ENCODE assay signal across 8 mouse cellular contexts in the genomic region with DNA sequence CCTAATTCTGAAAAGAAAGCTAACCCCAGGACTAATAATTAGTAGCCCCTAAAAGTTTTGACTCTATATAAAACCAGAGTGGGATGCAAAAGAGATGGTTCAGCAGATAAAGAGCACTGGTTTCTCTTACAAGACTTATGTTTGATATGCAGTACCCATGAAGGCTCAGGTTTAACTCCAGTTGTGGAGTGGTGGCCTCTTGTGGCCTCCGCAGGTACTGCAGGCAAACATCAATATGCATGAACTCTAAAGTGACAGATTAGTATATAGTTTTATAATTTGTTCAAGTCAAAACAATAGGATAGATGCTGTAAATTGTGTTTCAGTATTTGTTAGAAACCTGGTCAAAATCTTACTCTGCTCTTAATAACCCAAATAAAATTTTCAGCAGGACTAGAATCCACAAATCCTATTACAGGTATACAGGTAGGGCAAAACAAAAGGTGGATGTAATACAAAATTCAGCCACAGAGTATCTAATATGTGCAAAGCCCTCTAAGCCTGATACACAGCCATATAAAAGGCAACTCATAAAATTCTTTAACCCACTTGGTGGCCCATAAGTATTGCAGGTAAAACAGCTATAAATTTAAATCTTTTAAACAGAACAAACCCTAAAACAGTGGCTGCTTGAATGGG. TPM values are rescaled to one million over a fixed set of nuclear protein-coding genes. Genes with fewer than 3 reads are reported as not detected.
DNase-seq lines count a peak whose midpoint lies in the region; ATAC-seq and TF ChIP-seq lines count a peak whose summit lies in the region.

No protein-coding gene starts in this region.

- H3K27me3 ChIP-seq in E14TG2a.4 (ENCODE audit: insufficient read depth, low read length), result no peaks in the 10 kb centered on the region
- H3K27me3 ChIP-seq in forebrain, embryonic 15.5 days, result no peaks in the 10 kb centered on the region

- peak; percentile 59 to 90 for DNase-seq in adrenal gland, adult (ENCODE audit: inconsistent age in 2 of 2, low spot score in 1 of 2)
- DNase-seq in adrenal gland, adult 8-10 months, result no peak
- peak; percentile 71 for DNase-seq in c-Kit-positive CD71-positive TER-119-positive erythroid progenitor cells, embryonic 14.5 days (ENCODE audit: low spot score)
- DNase-seq in kidney, postnatal 10 days, result peak; percentile 86
- DNase-seq in lung, adult 2 months, result peak; percentile 65
- peak; percentile 71 for DNase-seq in retina, postnatal 1 day

- H3K9me3 ChIP-seq in E14TG2a.4 (ENCODE audit: low read length), result no peaks in the 10 kb centered on the region
- H3K9me3 ChIP-seq in forebrain, embryonic 15.5 days, result no peaks in the 10 kb centered on the region

- H3K36me3 ChIP-seq in E14TG2a.4 (ENCODE audit: insufficient read depth, low read length), result peaks cover 99% of the 10 kb centered on the region
- peaks cover 62% of the 10 kb centered on the region for H3K36me3 ChIP-seq in forebrain, embryonic 15.5 days

- peak; percentile 91 for TF ChIP-seq CTCF in E14TG2a.4 (conservative IDR thresholded peaks at IDR 0.05; ENCODE audit: low read length)
- peak; percentile 84 for TF ChIP-seq CTCF in lung, adult 2 months (IDR thresholded peaks at IDR 0.05; ENCODE audit: insufficient read depth, low read length)

- 0 out of 2 replicates have a peak overlapping the region, but pooled peaks have one; percentile 10 for H3K4me3 ChIP-seq in E14TG2a.4 (replicated peaks; ENCODE audit: low read length)
- H3K4me3 ChIP-seq in forebrain, embryonic 15.5 days, result no peak overlapping the region
- H3K4me3 ChIP-seq in lung, adult 2 months (replicated peaks; ENCODE audit: extremely low read depth, low read depth, low read length), result no peak overlapping the region

- no peak overlapping the region for H3K27ac ChIP-seq in forebrain, embryonic 15.5 days (replicated peaks)

- peak; percentile 38; the same call in 1 of the 2 replicates for ATAC-seq in forebrain, embryonic 15.5 days (replicated peaks)

- H3K4me1 ChIP-seq in E14TG2a.4 (replicated peaks; ENCODE audit: low read depth, low read length), result peaks cover 79% of the 10 kb centered on the region
- peaks cover 27% of the 10 kb centered on the region for H3K4me1 ChIP-seq in forebrain, embryonic 15.5 days
- H3K4me1 ChIP-seq in lung, adult 2 months (ENCODE audit: control insufficient read depth, insufficient read depth, low read length), result peaks cover 8% of the 10 kb centered on the region

- H3K4me2 ChIP-seq in forebrain, embryonic 15.5 days (replicated peaks), result no peak overlapping the region

- 44% methylated on average over 1 of the region's 1 CpGs for WGBS in forebrain, embryonic 15.5 days
- 38% methylated on average over 1 of the region's 1 CpGs for WGBS in lung, adult 2 months

- H3K9ac ChIP-seq in forebrain, embryonic 15.5 days (replicated peaks), result no peak overlapping the region

- TF ChIP-seq POLR2A in lung, adult 2 months (IDR thresholded peaks at IDR 0.05; ENCODE audit: borderline replicate concordance, extremely low read depth, low read depth, low read length), result no peak

RNA-seq across cellular contexts. Expression of a gene that starts 7.0 kb away (rescaled TPM):
- total RNA-seq in adrenal gland, adult 8-10 months (2022), result 100 to 1,000 TPM in 2 of 4 experiments, 10 to 100 TPM in 2; 95.2 to 124 (median 108) TPM
- polyA plus RNA-seq in forebrain, embryonic 15.5 days (2015; fragmentation: Nextera tagmentation; extraction: Ambion mirVana), result 37.4 and 39.1 TPM in 2 replicates
- polyA plus RNA-seq in lung, adult 2 months (2012; rRNA removed), result 8.0 and 16.1 TPM in 2 replicates

RNA-seq across cellular contexts. Expression of a gene that starts 55.5 kb away (rescaled TPM):
- total RNA-seq in adrenal gland, adult 8-10 months (2022), result under 1 TPM in 3 of 4 experiments, not detected in 1; 0.10 to 0.55 (median 0.16) TPM
- 0.41 and 0.42 TPM in 2 replicates for polyA plus RNA-seq in forebrain, embryonic 15.5 days (2015; fragmentation: Nextera tagmentation; extraction: Ambion mirVana)
- 0.13 and 0.28 TPM in 2 replicates for polyA plus RNA-seq in lung, adult 2 months (2012; rRNA removed)
